Mouse (Mus musculus) hindbrain, embryonic 15.5 days (tissue): ENCODE data around the gene Gm19684. TPM values are rescaled to one million over a fixed set of nuclear protein-coding genes. Genes with fewer than 3 reads are reported as not detected.
"Not testable (repeated sequence)": the region's sequence is repeated elsewhere in the genome, so short reads cannot be mapped to it uniquely, and the experiment has no call there.

Experiments used
- ATAC-seq: fragments of 200-750 bp; cut with Nextera tagmentation; 2 replicates; pipeline ENCODE4 v1.8.0; 2017; ENCODE audit warnings: low read depth, moderate number of reproducible peaks, moderate TSS enrichment; ENCODE audit not compliant: low FRiP score
- H3K27ac ChIP-seq: fragments of 300-500 bp; sonication (generic); replicated peaks from 2 replicates; pipeline ENCODE4 v1.5.1; 2015; ENCODE audit warnings: mild to moderate bottlenecking, inconsistent platforms
- H3K27me3 ChIP-seq: fragments of 300-500 bp; sonication (generic); 2 replicates; pipeline ENCODE4 v1.6.1; 2015; ENCODE audit warnings: control low read depth, inconsistent platforms
- H3K36me3 ChIP-seq: fragments of 300-500 bp; sonication (generic); 2 replicates; pipeline ENCODE4 v1.6.1; 2015; ENCODE audit warnings: control low read depth, inconsistent platforms
- H3K4me1 ChIP-seq: fragments of 300-500 bp; sonication (generic); replicated peaks from 2 replicates; pipeline ENCODE4 v1.6.1; 2015; ENCODE audit warnings: control low read depth, inconsistent platforms
- H3K4me2 ChIP-seq: fragments of 300-500 bp; sonication (generic); 2 replicates; pipeline ENCODE4 v1.6.1; 2015; ENCODE audit warnings: moderate library complexity, mild to moderate bottlenecking, inconsistent platforms
- H3K4me3 ChIP-seq: fragments of 300-500 bp; sonication (generic); 2 replicates; pipeline ENCODE4 v1.5.1; 2015; ENCODE audit warnings: mild to moderate bottlenecking, inconsistent platforms
- H3K9ac ChIP-seq: fragments of 300-500 bp; sonication (generic); 2 replicates; pipeline ENCODE4 v1.6.1; 2015; ENCODE audit warnings: inconsistent platforms
- H3K9me3 ChIP-seq: fragments of 300-500 bp; sonication (generic); 2 replicates; pipeline ENCODE4 v1.6.1; 2016; ENCODE audit warnings: control low read depth, inconsistent platforms
- WGBS: fragments of 180-500 bp; shearing (Covaris S2); methylation state at CpG from one replicate; pipeline ENCODE4 v1.1.7; 2015; 5-methylcytosine and 5-hydroxymethylcytosine counted together
- polyA plus RNA-seq: library from polyadenylated mRNA; unstranded; fragments of >200 nt; fragmentation: Nextera tagmentation; extraction: Ambion mirVana; gene quantifications from 2 replicates; pipeline ENCODE4 v1.2.1, GENCODE M21; 2015

The Gm19684 gene
- not detected in 2 replicates for polyA plus RNA-seq

- peak within 1 kb of the TSS; percentile 14; the same call in 1 of the 2 replicates for H3K4me3 ChIP-seq
- H3K27ac ChIP-seq, H3K9me3 ChIP-seq, H3K36me3 ChIP-seq, H3K4me1 ChIP-seq, H3K9ac ChIP-seq: not testable (repeated sequence)
- peak; percentile 38; the same call in 1 of the 2 replicates for ATAC-seq
- peaks cover 28% of the 10 kb centered on the region for H3K27me3 ChIP-seq
- 11% methylated on average over 8 of the region's 8 CpGs for WGBS
- H3K4me2 ChIP-seq = peak within 1 kb of the TSS; percentile 41
Observed at GRCm38 (mm10) chr17:36121352-36122020, at the start of gene Gm19684. Gene Gm19684 (plus strand): TSS chr17:36121678.

- not testable (repeated sequence) for H3K4me3 ChIP-seq, H3K9me3 ChIP-seq, ATAC-seq, H3K9ac ChIP-seq, H3K36me3 ChIP-seq, H3K27ac ChIP-seq, H3K4me2 ChIP-seq
- H3K4me1 ChIP-seq = peaks cover 11% of the 10 kb centered on the region; the same call in 1 of the 2 replicates
- H3K27me3 ChIP-seq = peaks cover 22% of the 10 kb centered on the region
Observed at GRCm38 (mm10) chr17:36081901-36082300, 39.6 kb upstream of the Gm19684 start.

GRCm38 (mm10) chr17:36082519-36083232 lies 38.8 kb upstream of the Gm19684 start:
- Histone ChIP-seq H3K4me1 (peaks cover 11% of the 10 kb centered on the region; the same call in 1 of the 2 replicates), H3K4me2 (peak overlapping the region; percentile 95), H3K9ac (peak overlapping the region; percentile 52; the same call in 1 of the 2 replicates), H3K4me3 (peak overlapping the region; percentile 51), H3K27me3 (peaks cover 22% of the 10 kb centered on the region)
- not testable (repeated sequence) for H3K27ac ChIP-seq, H3K36me3 ChIP-seq, ATAC-seq, H3K9me3 ChIP-seq
- 30% methylated on average over 6 of the region's 6 CpGs for WGBS

GRCm38 (mm10) chr17:36083266-36083869 lies 38.1 kb upstream of the Gm19684 start:
- peak; percentile 87 for ATAC-seq
- Histone ChIP-seq H3K4me2 (peak overlapping the region; percentile 95), H3K9ac (peak overlapping the region; percentile 52), H3K4me1 (peaks cover 11% of the 10 kb centered on the region; the same call in 1 of the 2 replicates), H3K27me3 (peaks cover 22% of the 10 kb centered on the region), H3K36me3 (no peaks in the 10 kb centered on the region), H3K27ac (no peak overlapping the region), H3K9me3 (no peaks in the 10 kb centered on the region), H3K4me3 (peak overlapping the region; percentile 51)
- WGBS = under 1% methylated on average over 46 of the region's 46 CpGs

- peak overlapping the region; percentile 95 for H3K4me2 ChIP-seq
- under 1% methylated on average over 42 of the region's 42 CpGs for WGBS
- ATAC-seq = peak; percentile 68
- no peaks in the 10 kb centered on the region for H3K9me3 ChIP-seq
- no peak overlapping the region for H3K27ac ChIP-seq
- H3K4me1 ChIP-seq = peaks cover 11% of the 10 kb centered on the region; the same call in 1 of the 2 replicates
- peak overlapping the region; percentile 52 for H3K9ac ChIP-seq
- H3K27me3 ChIP-seq = peaks cover 22% of the 10 kb centered on the region
- peak overlapping the region; percentile 51 for H3K4me3 ChIP-seq
- no peaks in the 10 kb centered on the region for H3K36me3 ChIP-seq
Observed at GRCm38 (mm10) chr17:36083870-36084451, 37.5 kb upstream of the Gm19684 start.

- ATAC-seq, H3K9me3 ChIP-seq, H3K4me3 ChIP-seq, H3K9ac ChIP-seq, H3K4me2 ChIP-seq, H3K36me3 ChIP-seq, H3K27ac ChIP-seq: not testable (repeated sequence)
- peaks cover 22% of the 10 kb centered on the region for H3K27me3 ChIP-seq
- H3K4me1 ChIP-seq = peaks cover 11% of the 10 kb centered on the region; the same call in 1 of the 2 replicates
- WGBS = 73% methylated on average over 1 of the region's 1 CpGs
Observed at GRCm38 (mm10) chr17:36085976-36086375, 35.5 kb upstream of the Gm19684 start.

GRCm38 (mm10) chr17:36091933-36092332 lies 29.5 kb upstream of the Gm19684 start:
- not testable (repeated sequence) for H3K27me3 ChIP-seq, H3K9me3 ChIP-seq, H3K4me1 ChIP-seq, ATAC-seq, H3K4me2 ChIP-seq, H3K36me3 ChIP-seq, H3K4me3 ChIP-seq, H3K9ac ChIP-seq, H3K27ac ChIP-seq
- no CpG with 5 or more reads among the region's 2 CpGs for WGBS

- H3K4me3 ChIP-seq, H3K4me1 ChIP-seq, H3K4me2 ChIP-seq, H3K36me3 ChIP-seq, H3K9ac ChIP-seq, H3K27me3 ChIP-seq, H3K27ac ChIP-seq, H3K9me3 ChIP-seq, ATAC-seq: not testable (repeated sequence)
Observed at GRCm38 (mm10) chr17:36092520-36092919, 29.0 kb upstream of the Gm19684 start.

GRCm38 (mm10) chr17:36093936-36094335 lies 27.5 kb upstream of the Gm19684 start:
- Histone ChIP-seq H3K36me3 (no peaks in the 10 kb centered on the region), H3K9me3 (no peaks in the 10 kb centered on the region), H3K4me2 (no peak overlapping the region), H3K4me3 (no peak overlapping the region), H3K27me3 (no peaks in the 10 kb centered on the region), H3K4me1 (no peaks in the 10 kb centered on the region), H3K27ac (no peak overlapping the region), H3K9ac (no peak overlapping the region)
- 23% methylated on average over 3 of the region's 3 CpGs for WGBS
- no peak for ATAC-seq

- not testable (repeated sequence) for H3K9ac ChIP-seq, H3K9me3 ChIP-seq, H3K27ac ChIP-seq, H3K36me3 ChIP-seq, H3K4me3 ChIP-seq, H3K4me2 ChIP-seq, H3K4me1 ChIP-seq, H3K27me3 ChIP-seq, ATAC-seq
- 50% methylated on average over 2 of the region's 2 CpGs for WGBS
Observed at GRCm38 (mm10) chr17:36099603-36100002, 21.9 kb upstream of the Gm19684 start.

GRCm38 (mm10) chr17:36102091-36102490 lies 19.4 kb upstream of the Gm19684 start:
- ATAC-seq, H3K36me3 ChIP-seq, H3K4me3 ChIP-seq, H3K9me3 ChIP-seq, H3K9ac ChIP-seq, H3K27ac ChIP-seq, H3K4me1 ChIP-seq, H3K27me3 ChIP-seq, H3K4me2 ChIP-seq: not testable (repeated sequence)
- WGBS = 73% methylated on average over 12 of the region's 12 CpGs

GRCm38 (mm10) chr17:36110129-36110528 lies 11.3 kb upstream of the Gm19684 start:
- peak overlapping the region; percentile 46; the same call in 1 of the 2 replicates for H3K4me3 ChIP-seq
- peaks cover 12% of the 10 kb centered on the region for H3K4me1 ChIP-seq
- H3K27me3 ChIP-seq = peaks cover 15% of the 10 kb centered on the region
- H3K27ac ChIP-seq, H3K9me3 ChIP-seq, H3K36me3 ChIP-seq, H3K9ac ChIP-seq: not testable (repeated sequence)
- WGBS = 62% methylated on average over 3 of the region's 3 CpGs
- peak overlapping the region; percentile 95 for H3K4me2 ChIP-seq
- peak; percentile 17; the same call in 1 of the 2 replicates for ATAC-seq
